Mouse (Mus musculus) midbrain, embryonic 15.5 days (tissue): ENCODE data around the gene B230118H07Rik. TPM values are rescaled to one million over a fixed set of nuclear protein-coding genes. Genes with fewer than 3 reads are reported as not detected.

ENCODE experiments used
- ATAC-seq: fragments of 200-750 bp; cut with Nextera tagmentation; replicated peaks from 2 replicates; pipeline ENCODE4 v1.8.0; 2017; ENCODE audit warnings: moderate TSS enrichment
- H3K27ac ChIP-seq: fragments of 300-500 bp; sonication (generic); 2 replicates; pipeline ENCODE4 v1.5.1; 2015; ENCODE audit warnings: mild to moderate bottlenecking, inconsistent platforms
- H3K27me3 ChIP-seq: fragments of 300-500 bp; sonication (generic); replicated peaks from 2 replicates; pipeline ENCODE4 v1.6.1; 2015; ENCODE audit warnings: inconsistent platforms
- H3K36me3 ChIP-seq: fragments of 300-500 bp; sonication (generic); replicated peaks from 2 replicates; pipeline ENCODE4 v1.6.1; 2015; ENCODE audit warnings: inconsistent platforms
- H3K4me1 ChIP-seq: fragments of 300-500 bp; sonication (generic); 2 replicates; pipeline ENCODE4 v1.6.1; 2015; ENCODE audit warnings: inconsistent platforms
- H3K4me2 ChIP-seq: fragments of 300-500 bp; sonication (generic); 2 replicates; pipeline ENCODE4 v1.6.1; 2015; ENCODE audit warnings: inconsistent platforms, mild to moderate bottlenecking, moderate library complexity
- H3K4me3 ChIP-seq: fragments of 300-500 bp; sonication (generic); 2 replicates; pipeline ENCODE4 v1.5.1; 2015; ENCODE audit warnings: mild to moderate bottlenecking, inconsistent platforms
- H3K9ac ChIP-seq: fragments of 300-500 bp; sonication (generic); 2 replicates; pipeline ENCODE4 v1.6.1; 2015; ENCODE audit warnings: mild to moderate bottlenecking, inconsistent platforms
- H3K9me3 ChIP-seq: fragments of 300-500 bp; sonication (generic); 2 replicates; pipeline ENCODE4 v1.6.1; 2016; ENCODE audit warnings: inconsistent platforms
- WGBS: fragments of 180-500 bp; shearing (Covaris S2); methylation state at CpG from one replicate; pipeline ENCODE4 v1.1.7; 2015; ENCODE audit warnings: mixed read lengths; 5-methylcytosine and 5-hydroxymethylcytosine counted together
- polyA plus RNA-seq: library from polyadenylated mRNA; unstranded; fragments of >200 nt; fragmentation: Nextera tagmentation; extraction: Ambion mirVana; gene quantifications from 2 replicates; pipeline ENCODE4 v1.2.1, GENCODE M21; 2015

B230118H07Rik gene
- polyA plus RNA-seq, result 42.6 and 46.4 TPM in 2 replicates

DNA sequence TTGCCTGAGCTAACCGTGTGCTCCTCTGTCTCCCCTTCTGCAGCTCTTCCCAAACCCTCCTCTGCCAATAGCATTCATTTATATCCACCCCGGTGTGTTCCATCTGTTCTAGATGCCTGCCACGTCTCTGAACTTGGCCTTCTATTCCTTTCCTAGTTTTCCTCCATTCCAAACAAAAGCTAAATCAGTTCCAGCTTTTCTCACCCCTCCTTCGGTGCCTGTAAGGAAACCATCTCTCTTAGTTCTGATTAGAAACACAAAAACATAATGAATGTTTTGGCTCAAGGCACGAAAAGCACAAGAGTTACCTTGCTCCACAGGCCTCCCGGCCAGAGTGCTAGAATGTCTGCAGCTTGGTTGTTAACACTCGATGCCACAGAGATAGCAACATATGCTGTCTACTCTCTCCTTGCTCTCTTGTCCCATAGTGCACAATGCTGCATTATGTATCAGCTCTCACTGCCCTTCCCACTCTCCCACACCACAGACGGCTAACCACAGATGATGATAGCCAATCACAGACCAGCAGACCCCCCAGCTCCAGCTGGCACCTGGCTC lies at the start of gene B230118H07Rik, which contains the start of gene Rag1:
Gene B230118H07Rik, minus strand, starts transcription at position 419 of the 558 bp plus-strand sequence.
Gene Rag1, minus strand, starts transcription at position 388 of the 558 bp plus-strand sequence.
- Histone ChIP-seq H3K9me3 (no peaks in the 10 kb centered on the region), H3K36me3 (no peaks in the 10 kb centered on the region), H3K27me3 (no peaks in the 10 kb centered on the region), H3K9ac (no peak within 1 kb of the TSS), H3K4me3 (no peak within 1 kb of the TSS), H3K4me1 (peaks cover 7% of the 10 kb centered on the region; the same call in 1 of the 2 replicates), H3K4me2 (no peak within 1 kb of the TSS), H3K27ac (no peak within 1 kb of the TSS)
- no peak for ATAC-seq
- 40% methylated on average over 8 of the region's 8 CpGs for WGBS

DNA sequence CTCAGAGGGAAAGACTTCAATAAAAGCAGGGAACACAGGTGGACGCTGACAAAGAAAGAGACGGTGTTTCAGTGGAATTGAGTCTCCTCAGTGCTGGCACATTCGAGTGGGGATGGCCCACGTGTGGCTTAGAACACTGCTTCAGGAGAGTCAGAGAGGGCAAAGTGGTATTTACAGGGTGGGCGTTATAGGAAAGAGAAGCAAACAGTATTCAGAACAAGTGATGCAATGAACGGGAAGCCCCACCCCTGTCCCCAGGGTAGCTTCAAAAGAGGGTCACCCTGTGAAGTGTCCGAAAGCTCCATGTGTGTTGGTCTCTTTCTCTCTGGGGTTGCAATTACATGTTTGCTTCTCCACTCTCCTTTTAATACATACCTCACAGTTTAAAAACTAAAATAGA lies 46.3 kb upstream of the B230118H07Rik start:
- Histone ChIP-seq H3K36me3 (peaks cover 11% of the 10 kb centered on the region), H3K27ac (no peak overlapping the region), H3K4me1 (no peaks in the 10 kb centered on the region), H3K9me3 (no peaks in the 10 kb centered on the region), H3K4me2 (no peak overlapping the region), H3K9ac (no peak overlapping the region), H3K27me3 (no peaks in the 10 kb centered on the region), H3K4me3 (no peak overlapping the region)
- ATAC-seq, result no peak
- 87% methylated on average over 7 of the region's 7 CpGs for WGBS

DNA sequence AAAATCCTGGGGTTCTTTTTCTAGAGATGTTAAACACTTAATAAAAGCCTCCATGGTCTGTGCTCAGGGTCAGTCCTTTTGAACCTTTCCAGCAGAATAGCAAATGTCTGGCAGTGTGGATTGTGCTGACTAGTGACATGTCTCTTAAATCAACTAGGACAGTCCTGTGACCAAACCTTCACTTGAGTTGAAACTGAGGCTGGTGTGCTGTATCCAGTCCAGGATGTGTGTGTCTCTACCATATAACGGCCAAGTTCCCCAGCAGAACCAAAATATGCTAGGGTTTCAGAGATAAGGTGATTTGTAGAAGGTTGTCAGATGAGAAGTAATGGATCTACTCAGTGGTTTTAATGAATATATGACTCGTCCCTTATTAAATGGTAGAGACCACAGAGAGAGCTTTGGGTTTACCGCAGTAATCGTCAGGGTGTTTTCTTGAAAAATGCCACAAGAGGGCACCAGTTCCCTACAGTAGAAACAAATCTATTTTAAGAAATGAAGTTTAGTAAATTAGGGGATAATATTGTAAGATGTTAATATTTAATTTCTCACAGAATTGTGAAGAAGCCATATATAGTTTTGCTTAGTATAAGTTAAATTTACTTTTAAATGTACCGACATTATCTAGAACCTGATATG lies 44.4 kb upstream of the B230118H07Rik start:
- no peak for ATAC-seq
- WGBS, result 63% methylated on average over 5 of the region's 5 CpGs
- H3K9me3 ChIP-seq, result no peaks in the 10 kb centered on the region
- no peaks in the 10 kb centered on the region for H3K27me3 ChIP-seq
- no peak overlapping the region for H3K27ac ChIP-seq
- peaks cover 12% of the 10 kb centered on the region for H3K36me3 ChIP-seq
- no peak overlapping the region for H3K4me2 ChIP-seq
- H3K4me1 ChIP-seq, result no peaks in the 10 kb centered on the region
- no peak overlapping the region for H3K9ac ChIP-seq
- H3K4me3 ChIP-seq, result no peak overlapping the region

DNA sequence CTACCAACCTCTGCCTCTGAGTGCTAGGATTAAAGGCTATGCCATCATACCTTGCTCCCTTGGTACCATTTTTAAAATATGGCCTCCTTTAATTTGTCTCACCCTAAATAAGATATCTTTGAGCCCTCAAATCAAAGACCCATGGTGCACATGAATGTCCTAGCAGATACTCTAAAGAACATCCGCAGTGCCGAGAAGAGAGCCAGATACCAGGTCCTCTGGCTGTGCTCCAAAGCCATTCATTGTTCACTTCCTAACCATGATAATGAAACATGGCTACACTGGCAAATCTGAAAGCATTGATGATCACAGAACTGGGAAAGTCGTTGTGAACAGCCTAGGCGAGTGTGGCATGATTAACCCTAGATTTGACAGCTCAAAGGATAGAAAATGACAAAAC lies 43.7 kb upstream of the B230118H07Rik start:
- Histone ChIP-seq H3K27me3 (no peaks in the 10 kb centered on the region), H3K9ac (no peak overlapping the region), H3K9me3 (no peaks in the 10 kb centered on the region), H3K36me3 (peaks cover 11% of the 10 kb centered on the region), H3K27ac (no peak overlapping the region), H3K4me3 (no peak overlapping the region), H3K4me1 (no peaks in the 10 kb centered on the region), H3K4me2 (no peak overlapping the region)
- no peak for ATAC-seq
- WGBS, result 68% methylated on average over 4 of the region's 4 CpGs

DNA sequence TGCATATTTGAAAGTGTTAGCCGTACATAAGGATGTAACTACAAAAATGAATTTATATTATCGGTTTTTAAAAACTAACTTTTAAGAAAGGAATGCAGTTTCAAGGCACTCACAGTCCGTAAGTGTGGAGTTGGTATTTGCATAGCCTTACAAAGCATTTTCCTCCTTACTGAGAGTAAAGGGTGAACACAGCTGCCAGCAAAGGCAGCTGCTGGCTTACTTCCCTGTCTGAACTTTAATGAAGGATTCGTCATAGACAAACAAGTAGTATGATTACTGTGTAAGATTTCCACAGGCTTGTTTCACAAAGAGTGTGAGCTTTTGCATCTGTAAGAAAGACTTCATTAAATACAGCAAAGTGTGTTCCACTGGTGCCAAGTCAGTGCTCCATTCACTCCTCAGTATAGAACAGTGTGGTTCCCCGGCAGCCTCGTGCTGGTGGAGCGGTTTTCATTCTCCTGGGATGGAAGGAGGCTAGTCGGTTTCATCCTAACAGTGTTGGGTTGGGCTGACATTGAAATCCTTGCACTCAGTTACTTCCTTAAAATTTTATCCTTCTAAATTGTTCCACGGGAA lies 41.0 kb upstream of the B230118H07Rik start:
- Histone ChIP-seq H3K4me3 (no peak overlapping the region), H3K9me3 (no peaks in the 10 kb centered on the region), H3K27ac (no peak overlapping the region), H3K27me3 (no peaks in the 10 kb centered on the region), H3K4me2 (no peak overlapping the region), H3K4me1 (no peaks in the 10 kb centered on the region), H3K36me3 (peaks cover 9% of the 10 kb centered on the region), H3K9ac (no peak overlapping the region)
- 90% methylated on average over 9 of the region's 9 CpGs for WGBS
- no peak for ATAC-seq

DNA sequence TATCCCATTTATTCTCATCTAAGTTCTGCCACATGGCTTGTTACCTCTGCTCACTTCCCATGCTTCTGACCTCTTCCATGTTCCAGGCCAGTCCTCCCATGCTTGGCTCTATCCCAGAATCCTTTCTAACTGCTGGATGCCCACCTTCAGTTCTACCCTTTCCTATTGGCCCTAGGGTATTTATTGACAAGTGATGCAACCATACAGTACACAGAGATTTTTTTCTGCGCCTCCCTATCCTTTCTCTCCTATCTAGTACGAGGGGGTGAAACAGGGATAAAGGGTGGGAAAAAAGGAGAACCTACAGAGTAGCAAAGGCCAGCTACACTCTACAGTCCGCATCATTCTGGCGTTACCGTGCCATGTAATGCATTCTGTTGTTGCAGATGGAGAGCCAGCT lies 38.7 kb upstream of the B230118H07Rik start:
- no peaks in the 10 kb centered on the region for H3K27me3 ChIP-seq
- ATAC-seq, result no peak
- H3K4me1 ChIP-seq, result no peaks in the 10 kb centered on the region
- no peak overlapping the region for H3K9ac ChIP-seq
- no peaks in the 10 kb centered on the region for H3K9me3 ChIP-seq
- no peak overlapping the region for H3K4me3 ChIP-seq
- no peak overlapping the region for H3K27ac ChIP-seq
- WGBS, result 89% methylated on average over 5 of the region's 5 CpGs
- peaks cover 9% of the 10 kb centered on the region for H3K36me3 ChIP-seq
- no peak overlapping the region for H3K4me2 ChIP-seq

DNA sequence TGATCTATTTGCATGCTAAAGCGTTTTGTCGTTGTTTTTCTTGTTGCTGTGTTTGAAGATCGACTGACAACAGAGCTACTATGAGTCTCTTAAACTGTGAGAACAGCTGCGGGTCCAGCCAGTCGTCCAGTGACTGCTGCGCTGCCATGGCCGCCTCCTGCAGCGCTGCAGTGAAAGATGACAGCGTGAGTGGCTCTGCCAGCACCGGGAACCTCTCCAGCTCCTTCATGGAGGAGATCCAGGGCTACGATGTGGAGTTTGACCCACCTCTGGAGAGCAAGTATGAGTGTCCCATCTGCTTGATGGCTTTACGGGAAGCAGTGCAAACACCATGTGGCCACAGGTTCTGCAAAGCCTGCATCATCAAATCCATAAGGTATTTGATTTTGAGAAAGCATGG lies 35.1 kb upstream of the B230118H07Rik start:
- ATAC-seq, result no peak
- Histone ChIP-seq H3K4me2 (no peak overlapping the region), H3K36me3 (peaks cover 9% of the 10 kb centered on the region), H3K27ac (no peak overlapping the region), H3K27me3 (no peaks in the 10 kb centered on the region), H3K9me3 (no peaks in the 10 kb centered on the region), H3K9ac (no peak overlapping the region), H3K4me3 (no peak overlapping the region), H3K4me1 (peaks cover 7% of the 10 kb centered on the region)
- 91% methylated on average over 12 of the region's 12 CpGs for WGBS

DNA sequence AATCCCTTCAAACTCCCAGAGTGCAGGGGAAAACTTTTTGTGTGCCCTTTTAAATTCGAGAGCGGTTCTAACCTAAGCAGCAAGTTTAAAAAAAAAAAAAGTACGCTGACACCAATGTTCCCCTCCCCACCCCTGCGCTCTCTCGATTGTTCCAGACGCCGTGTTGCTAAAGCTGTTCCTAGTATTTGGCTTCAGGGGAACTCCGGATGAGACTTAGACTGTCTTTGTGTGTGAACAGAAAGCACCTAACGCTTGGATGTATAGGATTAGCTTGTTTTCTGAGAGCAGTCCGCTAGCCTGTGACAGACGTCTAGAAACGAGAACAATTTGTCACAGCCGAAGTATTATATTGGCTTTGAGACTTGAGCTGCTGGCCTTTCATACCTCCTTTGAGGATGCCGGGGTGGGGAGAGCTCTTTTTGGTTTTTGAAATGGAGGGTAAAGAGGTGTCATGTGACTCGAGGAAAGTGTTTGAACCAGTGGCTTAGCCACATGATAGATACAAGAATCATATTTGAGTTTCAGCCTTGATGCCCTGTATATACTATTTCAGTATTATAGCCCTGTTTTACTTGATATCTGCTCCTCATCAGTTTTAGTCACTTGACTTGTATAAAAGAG lies 29.9 kb upstream of the B230118H07Rik start:
- H3K4me2 ChIP-seq, result peak overlapping the region; percentile 74
- no peak overlapping the region for H3K27ac ChIP-seq
- H3K9me3 ChIP-seq, result no peaks in the 10 kb centered on the region
- H3K36me3 ChIP-seq, result no peaks in the 10 kb centered on the region
- H3K4me3 ChIP-seq, result peak overlapping the region; percentile 61
- 2% methylated on average over 15 of the region's 15 CpGs for WGBS
- peak overlapping the region; percentile 65 for H3K9ac ChIP-seq
- no peak for ATAC-seq
- H3K27me3 ChIP-seq, result no peaks in the 10 kb centered on the region
- H3K4me1 ChIP-seq, result peaks cover 11% of the 10 kb centered on the region

DNA sequence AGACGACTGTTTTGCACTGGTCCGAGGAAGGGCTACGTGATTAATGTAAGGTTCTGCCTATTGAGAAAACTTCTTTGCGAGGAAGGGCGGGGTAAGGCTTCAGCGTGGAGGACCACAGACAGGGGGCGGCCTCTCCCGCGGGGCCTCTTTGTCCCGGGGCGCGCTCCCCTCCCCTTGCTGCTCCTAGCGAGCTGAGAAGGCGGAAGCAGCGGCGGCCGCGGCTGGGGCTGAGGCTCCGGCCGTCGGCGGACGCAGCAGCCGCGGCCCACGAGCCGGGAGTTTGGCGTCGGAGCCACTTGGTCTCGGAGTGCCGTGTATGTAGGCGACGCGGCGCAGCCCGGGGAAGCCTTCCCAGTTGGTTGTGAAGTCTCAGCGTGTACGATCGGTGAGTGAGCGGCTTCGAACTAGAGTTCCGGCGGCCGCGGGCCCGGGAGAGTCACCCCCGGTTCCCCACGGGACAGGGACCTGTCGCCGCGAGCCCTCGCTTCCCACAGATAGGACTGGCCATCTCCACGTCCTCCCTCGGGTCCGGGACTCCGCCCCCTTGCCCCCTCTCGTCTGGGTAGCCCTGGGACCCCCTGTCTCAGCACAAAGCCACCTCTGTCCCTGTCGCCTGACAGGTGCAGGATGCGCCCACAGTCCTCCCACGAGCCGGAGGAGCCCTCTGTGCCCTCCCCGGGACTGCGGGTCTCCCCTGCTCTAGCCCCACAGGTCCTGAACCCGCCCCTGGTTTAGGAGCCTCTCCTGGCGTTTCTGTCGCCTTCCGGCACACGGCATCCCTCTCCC lies 29.1 kb upstream of the B230118H07Rik start, which contains the start of gene Traf6:
Gene Traf6, plus strand, starts transcription at position 194 of the 786 bp plus-strand sequence.
- Histone ChIP-seq H3K9ac (peak within 1 kb of the TSS; percentile 65), H3K27ac (peak within 1 kb of the TSS; percentile 61), H3K4me2 (peak within 1 kb of the TSS; percentile 74), H3K4me1 (peaks cover 11% of the 10 kb centered on the region), H3K27me3 (no peaks in the 10 kb centered on the region), H3K4me3 (peak within 1 kb of the TSS; percentile 61), H3K9me3 (no peaks in the 10 kb centered on the region), H3K36me3 (no peaks in the 10 kb centered on the region)
- under 1% methylated on average over 68 of the region's 68 CpGs for WGBS
- peak; percentile 90 for ATAC-seq

DNA sequence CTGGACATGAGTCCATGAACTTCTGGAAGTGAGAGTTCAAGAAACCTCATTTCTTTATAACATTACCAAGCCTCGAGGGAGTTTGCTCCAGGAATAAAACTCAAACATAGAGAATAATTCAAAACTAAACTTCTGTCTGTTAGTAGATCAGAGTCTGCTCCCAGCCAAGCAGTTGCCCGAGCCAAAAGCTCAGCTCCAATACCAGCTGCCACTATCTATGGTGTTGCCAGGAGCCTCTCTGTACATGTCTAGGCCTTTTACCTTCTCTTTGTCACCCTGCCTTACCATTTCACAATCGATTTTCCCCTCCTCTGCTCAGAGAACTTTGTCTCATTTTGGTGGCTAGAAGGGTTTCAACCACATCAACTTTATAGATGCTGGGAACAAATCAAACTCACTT lies 24.2 kb upstream of the B230118H07Rik start:
- Histone ChIP-seq H3K4me2 (no peak overlapping the region), H3K9ac (no peak overlapping the region), H3K4me1 (no peaks in the 10 kb centered on the region), H3K27ac (no peak overlapping the region), H3K4me3 (no peak overlapping the region), H3K27me3 (no peaks in the 10 kb centered on the region), H3K9me3 (no peaks in the 10 kb centered on the region), H3K36me3 (no peaks in the 10 kb centered on the region)
- no peak for ATAC-seq
- 80% methylated on average over 3 of the region's 3 CpGs for WGBS

DNA sequence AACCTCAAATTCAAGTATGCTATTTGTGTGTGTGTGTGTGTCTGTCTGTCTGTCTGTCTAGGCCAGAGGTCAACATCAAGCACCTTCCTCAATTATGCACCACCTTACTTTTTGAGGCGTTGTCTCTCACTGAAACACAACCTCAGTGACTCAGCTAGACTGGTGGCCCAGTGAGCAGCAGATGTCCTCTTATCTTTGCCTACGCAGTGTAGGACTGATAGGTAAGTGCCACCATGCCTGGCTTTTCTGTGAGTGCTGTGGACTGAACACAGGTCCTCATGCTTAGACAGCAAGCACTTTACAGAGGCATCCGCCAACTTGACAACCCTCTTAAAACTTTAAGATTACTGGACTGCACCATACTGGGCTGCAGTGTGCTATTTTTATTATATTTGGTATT lies 19.4 kb upstream of the B230118H07Rik start:
- no peak overlapping the region for H3K9ac ChIP-seq
- no peak overlapping the region for H3K27ac ChIP-seq
- H3K4me2 ChIP-seq, result no peak overlapping the region
- H3K27me3 ChIP-seq, result no peaks in the 10 kb centered on the region
- no peaks in the 10 kb centered on the region for H3K36me3 ChIP-seq
- WGBS, result 95% methylated on average over 3 of the region's 3 CpGs
- H3K9me3 ChIP-seq, result no peaks in the 10 kb centered on the region
- no peak overlapping the region for H3K4me3 ChIP-seq
- H3K4me1 ChIP-seq, result 0 out of 2 replicates have a peak, but pooled peaks cover 3% of the 10 kb centered on the region
- no peak for ATAC-seq

DNA sequence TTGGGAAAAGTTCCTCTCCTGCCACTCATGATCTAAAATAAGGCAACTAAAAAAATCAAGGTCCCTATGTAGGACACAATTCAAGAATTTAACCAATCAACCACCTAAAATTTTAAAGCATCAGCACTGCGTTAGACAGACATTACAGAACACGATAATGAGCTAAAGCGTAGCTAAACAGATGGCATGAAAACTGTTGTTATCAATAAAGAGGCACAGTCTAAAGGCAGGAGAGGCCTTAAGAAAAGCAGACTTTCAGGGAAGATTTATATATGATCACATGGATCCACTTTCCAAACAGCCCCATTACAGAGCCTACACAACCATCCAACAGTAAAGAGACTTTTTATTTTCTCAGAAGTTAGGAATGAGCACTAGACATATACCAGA lies 16.4 kb upstream of the B230118H07Rik start:
- 88% methylated on average over 3 of the region's 3 CpGs for WGBS
- no peak overlapping the region for H3K27ac ChIP-seq
- H3K27me3 ChIP-seq, result no peaks in the 10 kb centered on the region
- no peaks in the 10 kb centered on the region for H3K9me3 ChIP-seq
- H3K4me2 ChIP-seq, result no peak overlapping the region
- H3K4me3 ChIP-seq, result no peak overlapping the region
- no peak overlapping the region for H3K9ac ChIP-seq
- 0 out of 2 replicates have a peak, but pooled peaks have one; percentile 30 for ATAC-seq
- 0 out of 2 replicates have a peak, but pooled peaks cover 3% of the 10 kb centered on the region for H3K4me1 ChIP-seq
- no peaks in the 10 kb centered on the region for H3K36me3 ChIP-seq
